Mouse (Mus musculus) v-Abl transformed pro-B cells (cell line): ENCODE data around the gene Phxr2.

Experiments
- in situ Hi-C, 2 experiments: fragments of 400-800 bp; cut with MboI; formaldehyde crosslinking; loops; one replicate each; pipeline ENCODE4 v1.15.1; 2025; ENCODE audit not compliant: unreplicated experiment in 2 of 2

The Phxr2 gene

DNA sequence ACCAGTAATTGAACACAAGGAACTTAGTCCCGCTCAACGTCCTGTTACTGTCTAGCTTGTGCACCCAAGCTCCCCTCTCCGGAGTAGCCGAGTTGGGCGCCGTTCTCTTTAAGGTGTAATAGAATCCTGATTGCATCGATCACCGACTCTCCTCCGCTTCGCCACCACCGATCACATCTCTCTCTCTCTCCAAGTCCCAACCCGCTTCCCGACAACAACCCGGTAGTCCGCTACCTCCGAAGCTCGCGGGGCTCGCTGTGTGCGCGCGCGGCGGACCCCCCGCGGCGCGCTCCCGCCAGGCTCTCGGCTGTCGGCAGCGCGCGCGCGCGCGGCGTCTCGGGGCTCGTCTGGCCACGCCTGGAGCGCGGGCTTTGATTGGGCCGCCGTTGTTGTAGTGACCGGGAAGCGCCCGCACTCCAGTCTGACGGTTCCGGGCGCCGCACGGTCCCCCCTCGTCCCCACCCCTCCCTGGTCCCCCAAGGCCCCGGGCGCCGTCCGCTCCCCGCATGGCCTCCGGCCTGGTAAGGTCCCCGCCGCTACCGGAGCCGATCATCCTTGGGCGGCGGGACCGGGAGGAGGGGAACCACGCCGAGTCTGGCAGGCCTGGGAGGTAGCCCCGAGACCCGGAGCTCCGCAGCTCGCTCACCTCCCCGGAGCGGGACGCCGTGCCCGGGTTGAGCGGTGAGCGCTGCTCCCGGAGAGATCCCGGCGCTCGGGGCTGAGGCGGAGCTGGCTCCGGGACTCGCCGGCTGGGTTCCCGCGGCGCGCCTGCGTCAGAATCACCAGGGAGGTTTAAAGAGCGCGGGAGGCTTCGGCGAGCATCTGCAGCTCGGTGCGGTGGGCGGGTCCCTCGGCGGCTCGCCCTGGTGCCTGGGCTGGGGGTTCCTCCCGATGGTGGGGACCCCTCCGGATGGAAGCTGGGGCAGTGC lies 19.2 kb downstream of the Phxr2 start, which contains the start of gene Poc1b:
Gene Poc1b, plus strand, starts transcription at position 334 of the 929 bp plus-strand sequence.
- in situ Hi-C loops: loop anchor here (5.0 to 10.0 kb wide), 5 partner anchors 40 to 510 kb away; partner anchors contain the start of gene Dusp6 (in 2 of the 2)

DNA sequence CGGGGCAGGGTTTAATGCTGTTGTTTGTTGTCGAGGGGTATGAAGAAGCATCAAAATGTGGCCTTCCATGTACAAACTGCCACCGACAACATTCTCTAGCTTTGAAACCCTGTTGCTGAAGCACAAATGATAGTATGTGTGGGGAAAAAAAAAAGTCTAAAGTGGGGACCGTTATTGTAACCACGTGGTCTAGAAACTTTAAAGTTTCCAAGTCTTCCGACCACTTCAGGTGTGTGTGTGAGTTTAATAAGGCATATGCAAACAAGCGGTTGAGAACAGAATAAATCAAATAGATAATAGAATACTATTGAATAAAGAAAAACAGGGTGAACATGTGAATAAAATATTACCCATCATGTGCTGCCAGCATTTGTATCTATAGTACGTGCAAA lies 19.8 kb downstream of the Phxr2 start:
- in situ Hi-C loops: loop anchor here (5.0 to 10.0 kb wide), 5 partner anchors 41 to 511 kb away; partner anchors contain the start of gene Dusp6 (in 2 of the 2)

DNA sequence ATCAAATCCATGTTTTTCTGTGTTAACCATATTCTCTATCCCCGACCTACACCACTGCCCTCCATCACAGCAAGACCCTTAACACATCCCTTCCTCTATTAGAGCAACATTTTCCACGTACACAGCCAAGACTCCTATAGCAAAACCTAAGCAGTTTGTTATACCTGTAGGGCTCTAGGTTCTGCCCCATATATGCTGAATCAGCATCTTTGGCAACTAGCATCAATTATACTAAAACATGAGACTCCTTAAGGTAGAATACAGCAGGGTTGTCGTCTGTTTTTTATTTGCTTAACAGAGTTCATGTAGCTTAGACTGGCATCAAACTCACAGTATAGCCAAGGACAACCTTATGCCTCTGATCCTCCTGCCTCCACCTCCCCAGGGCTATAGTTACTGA lies 20.6 kb downstream of the Phxr2 start:
- in situ Hi-C loops: loop anchor here (5.0 to 10.0 kb wide), 5 partner anchors 42 to 512 kb away; partner anchors contain the start of gene Dusp6 (in 2 of the 2)

DNA sequence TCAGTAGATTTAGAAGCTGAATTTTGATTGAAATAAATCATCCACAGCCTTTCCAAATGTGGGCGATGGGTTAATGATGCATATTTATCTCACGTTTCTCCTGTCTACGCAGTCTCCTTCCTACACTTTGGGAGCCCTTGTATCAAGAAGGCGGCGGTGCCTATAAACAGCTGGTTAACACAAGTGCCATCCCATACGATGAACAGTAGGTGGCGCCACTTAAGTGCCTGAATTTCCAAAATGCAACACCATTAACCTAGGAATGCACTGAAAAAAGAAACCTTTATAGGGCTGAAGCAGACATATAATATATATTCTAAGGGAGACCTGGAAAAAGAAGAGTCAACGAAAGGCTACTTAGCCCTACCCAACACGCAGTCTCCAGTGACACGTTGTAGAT lies 28.8 kb downstream of the Phxr2 start:
- in situ Hi-C loops: loop anchor here in 1 of 2 experiments (10.0 kb wide), 1 partner anchor 1723 kb away; no protein-coding TSS in a partner anchor

DNA sequence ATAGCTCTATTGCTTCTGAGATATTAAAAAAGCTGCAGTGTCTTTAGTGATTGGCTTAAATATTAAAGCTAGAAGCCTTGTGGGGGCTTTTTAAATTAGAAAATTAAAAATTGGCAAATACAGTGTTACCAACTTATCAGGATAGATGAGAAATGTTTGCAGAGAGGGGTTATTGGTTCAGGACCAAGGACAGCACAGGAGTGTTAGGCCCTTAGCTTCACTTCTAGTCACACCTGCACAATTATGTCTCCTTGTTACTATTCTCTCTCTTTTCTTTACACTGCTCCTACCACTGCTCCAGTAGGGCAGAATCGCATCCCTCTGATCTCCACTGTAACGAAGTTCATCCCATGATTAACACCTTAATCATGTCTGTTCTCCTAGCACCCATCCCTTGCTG lies 31.0 kb downstream of the Phxr2 start:
- in situ Hi-C loops: loop anchor here in 1 of 2 experiments (10.0 kb wide), 1 partner anchor 1720 kb away; no protein-coding TSS in a partner anchor

DNA sequence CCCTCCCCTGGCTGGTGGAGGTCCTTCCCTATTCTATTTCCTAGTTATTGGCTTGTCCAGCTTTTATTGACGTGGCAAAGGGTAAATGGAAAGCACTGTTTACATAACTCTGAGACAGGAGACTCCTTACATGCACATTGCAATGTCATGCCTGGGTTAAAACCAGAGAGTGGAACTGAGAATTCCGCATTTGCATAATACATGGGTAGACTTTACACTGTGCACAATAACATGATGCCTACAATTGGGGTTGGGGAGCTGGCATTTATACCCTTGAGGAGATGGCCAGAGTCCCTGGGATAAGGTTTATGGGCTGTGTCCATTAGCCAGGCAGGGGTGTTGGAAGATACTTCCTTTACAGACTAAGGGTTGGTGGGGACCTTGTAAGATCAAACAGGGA lies 32.8 kb downstream of the Phxr2 start:
- in situ Hi-C loops: loop anchor here in 1 of 2 experiments (5.0 to 10.0 kb wide), 4 partner anchors 524 to 1719 kb away; no protein-coding TSS in a partner anchor

DNA sequence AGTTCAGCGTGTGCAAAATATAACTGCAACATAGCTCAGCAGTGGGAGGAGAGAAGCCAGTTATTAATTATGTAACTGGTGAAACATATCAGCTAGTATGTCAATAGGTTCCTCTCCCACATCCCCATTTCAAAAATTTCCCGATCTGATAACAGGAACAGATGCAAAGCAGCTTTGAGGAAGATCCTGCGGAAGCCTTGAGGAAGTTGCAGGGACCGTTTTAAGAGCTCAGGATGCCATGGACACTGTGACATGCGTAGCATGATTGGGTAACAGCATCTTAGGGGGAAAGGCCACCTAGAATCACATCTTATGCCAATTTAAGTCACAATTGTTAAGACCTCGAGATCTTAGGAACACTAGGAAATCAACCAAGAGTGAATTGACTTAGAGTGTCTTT lies 36.2 kb downstream of the Phxr2 start:
- in situ Hi-C loops: loop anchor here (5.0 to 10.0 kb wide), 5 partner anchors 527 to 1715 kb away; no protein-coding TSS in a partner anchor

DNA sequence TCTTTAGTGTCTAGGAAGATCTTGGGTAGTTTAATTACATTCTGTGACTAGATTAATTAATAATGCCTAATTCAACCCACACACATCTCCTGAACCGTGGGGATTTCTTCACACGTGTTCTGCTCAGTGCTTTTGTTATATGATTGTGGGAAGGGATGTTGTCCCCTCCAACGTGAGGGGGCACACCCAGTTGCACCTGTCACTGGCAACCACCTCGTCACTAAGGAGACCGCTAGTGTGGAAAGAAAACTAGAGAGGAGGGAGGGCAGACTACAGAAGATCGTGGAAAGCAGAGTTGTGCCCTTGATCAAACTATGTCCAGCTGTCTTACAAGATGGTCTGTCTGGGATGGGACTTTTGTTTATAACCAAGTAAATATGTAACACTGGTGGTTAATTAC lies 40.1 kb downstream of the Phxr2 start:
- in situ Hi-C loops: loop anchor here in 1 of 2 experiments (5.0 kb wide), 1 partner anchor 1374 kb away; no protein-coding TSS in a partner anchor

DNA sequence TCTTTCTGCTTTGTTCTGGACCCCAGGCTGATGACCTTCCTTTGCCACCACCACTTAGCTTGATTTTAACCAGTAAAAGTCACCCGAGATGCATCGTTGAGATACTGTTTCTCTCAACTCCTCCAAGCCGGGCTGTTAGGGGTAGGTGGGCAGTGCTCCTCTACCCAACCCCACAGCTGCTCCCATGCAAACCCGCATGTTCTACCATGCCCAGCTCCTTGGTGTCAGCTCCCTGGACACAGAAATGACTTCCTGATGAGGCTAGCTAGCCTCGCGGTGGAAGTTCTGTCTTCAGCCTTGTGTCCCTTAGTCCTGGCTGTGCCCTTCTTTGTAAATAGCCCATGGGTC lies 40.9 kb downstream of the Phxr2 start:
- in situ Hi-C loops: loop anchor here in 1 of 2 experiments (5.0 kb wide), 1 partner anchor 1373 kb away; no protein-coding TSS in a partner anchor

DNA sequence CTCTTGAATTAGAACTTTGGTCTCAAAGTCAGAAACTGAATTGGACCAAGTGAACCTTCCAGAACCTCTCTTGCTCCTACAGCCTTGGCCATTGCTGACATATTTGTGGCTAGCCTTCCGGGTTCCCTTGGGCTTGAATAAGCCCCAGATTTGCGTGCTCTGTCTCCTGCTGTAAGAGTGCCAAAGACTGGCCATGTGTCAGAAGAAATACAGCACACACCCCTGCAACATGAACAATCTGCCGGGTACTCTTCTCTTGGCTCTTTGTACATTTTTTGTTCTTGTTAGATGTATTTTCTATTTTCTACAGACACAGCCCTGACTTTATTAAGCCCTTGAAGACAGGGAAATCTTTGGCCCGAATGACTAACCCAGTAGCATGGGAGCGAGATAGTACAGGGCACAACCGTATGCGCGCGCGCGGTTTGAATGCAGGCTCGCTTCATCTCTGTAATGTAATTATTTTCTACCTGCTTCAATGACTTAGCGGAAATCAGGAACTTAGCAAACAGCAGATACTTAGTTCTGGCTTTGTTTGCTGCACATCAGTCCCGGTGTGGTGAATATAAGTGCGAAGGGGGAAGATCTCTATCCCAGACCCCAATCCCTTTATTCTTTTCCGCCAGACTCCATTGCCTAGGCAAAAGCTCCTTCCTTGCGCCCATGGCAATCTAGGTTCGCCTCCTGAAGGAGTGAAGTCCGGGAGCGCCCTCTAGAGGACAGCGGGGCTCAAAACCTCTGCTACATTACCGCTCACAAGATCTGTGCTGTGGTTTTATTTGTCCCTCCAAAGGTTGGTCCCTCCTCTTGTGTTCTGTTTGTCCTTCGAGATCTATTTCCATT lies 41.5 kb downstream of the Phxr2 start:
- in situ Hi-C loops: loop anchor here in 1 of 2 experiments (5.0 kb wide), 3 partner anchors 587 to 1707 kb away; no protein-coding TSS in a partner anchor

DNA sequence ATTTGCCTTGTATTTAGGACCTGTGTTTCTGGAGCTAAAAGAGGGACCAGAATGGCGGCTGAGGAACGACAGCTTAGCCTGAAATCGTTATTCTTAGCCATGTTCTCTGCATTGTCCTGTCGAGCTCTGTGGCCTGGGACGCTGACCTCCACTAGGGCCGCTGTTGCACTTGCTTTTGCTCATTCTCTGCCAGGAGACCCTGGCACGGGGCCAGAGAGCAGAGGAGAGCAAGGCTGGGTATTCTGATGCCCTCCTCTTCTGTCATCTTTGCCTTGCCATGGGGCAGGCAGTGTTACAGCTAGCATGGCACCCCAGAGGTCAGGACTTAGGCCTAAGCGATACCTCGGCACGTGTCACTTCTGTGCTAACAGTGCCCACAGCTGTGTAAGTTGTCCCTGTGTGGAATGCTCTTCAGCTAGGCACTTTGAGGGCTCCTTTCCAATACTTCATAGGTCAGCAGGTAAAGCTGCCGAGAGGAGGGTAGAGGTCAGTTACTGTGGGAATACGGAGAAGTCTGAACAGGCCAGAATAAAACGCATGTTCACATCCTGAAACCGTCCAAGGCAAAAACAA lies 42.6 kb downstream of the Phxr2 start:
- in situ Hi-C loops: loop anchor here in 1 of 2 experiments (5.0 kb wide), 2 partner anchors 586 to 1706 kb away; no protein-coding TSS in a partner anchor

DNA sequence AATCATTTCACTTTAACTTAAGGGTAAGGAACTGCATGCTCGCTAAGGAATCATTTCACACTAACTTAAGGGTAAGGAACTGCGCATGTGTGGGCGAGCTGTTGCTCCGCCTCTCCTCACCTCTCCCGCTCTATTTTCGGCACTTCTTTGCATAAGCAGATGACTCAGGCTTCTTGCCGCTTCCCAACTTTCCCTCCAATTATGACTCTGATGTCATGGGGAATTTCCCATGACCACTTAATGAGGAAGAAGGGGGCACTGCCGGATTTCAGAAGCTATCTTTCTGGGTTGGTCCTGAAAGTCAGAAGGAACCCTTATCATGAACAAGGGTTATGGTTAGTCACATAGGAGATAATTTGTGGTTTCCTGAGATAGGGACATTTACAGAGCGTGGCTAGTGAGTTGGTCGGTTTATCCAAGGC lies 44.5 kb downstream of the Phxr2 start:
- in situ Hi-C loops: loop anchor here in 1 of 2 experiments (5.0 kb wide), 2 partner anchors 584 to 1704 kb away; no protein-coding TSS in a partner anchor

DNA sequence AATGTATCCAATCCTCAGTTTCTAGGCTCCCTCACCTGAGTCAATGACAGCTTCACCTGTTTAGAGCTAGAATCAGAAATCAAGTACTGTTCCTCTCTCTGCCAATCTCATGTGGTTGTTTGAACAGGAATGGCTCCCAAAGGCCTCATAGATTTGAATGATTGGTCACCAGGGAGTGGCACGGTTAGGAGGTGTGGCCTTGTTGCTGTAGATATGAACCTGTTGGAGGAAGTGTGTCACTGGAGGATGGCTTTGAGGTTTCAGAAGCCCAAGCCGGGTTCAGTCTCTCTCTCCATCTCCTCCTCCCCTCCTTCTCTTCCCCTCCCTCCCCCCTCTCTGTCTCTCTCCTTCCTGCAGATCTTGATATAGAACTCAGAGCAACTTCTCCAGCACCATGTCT lies 47.5 kb downstream of the Phxr2 start:
- in situ Hi-C loops: no loop called here

DNA sequence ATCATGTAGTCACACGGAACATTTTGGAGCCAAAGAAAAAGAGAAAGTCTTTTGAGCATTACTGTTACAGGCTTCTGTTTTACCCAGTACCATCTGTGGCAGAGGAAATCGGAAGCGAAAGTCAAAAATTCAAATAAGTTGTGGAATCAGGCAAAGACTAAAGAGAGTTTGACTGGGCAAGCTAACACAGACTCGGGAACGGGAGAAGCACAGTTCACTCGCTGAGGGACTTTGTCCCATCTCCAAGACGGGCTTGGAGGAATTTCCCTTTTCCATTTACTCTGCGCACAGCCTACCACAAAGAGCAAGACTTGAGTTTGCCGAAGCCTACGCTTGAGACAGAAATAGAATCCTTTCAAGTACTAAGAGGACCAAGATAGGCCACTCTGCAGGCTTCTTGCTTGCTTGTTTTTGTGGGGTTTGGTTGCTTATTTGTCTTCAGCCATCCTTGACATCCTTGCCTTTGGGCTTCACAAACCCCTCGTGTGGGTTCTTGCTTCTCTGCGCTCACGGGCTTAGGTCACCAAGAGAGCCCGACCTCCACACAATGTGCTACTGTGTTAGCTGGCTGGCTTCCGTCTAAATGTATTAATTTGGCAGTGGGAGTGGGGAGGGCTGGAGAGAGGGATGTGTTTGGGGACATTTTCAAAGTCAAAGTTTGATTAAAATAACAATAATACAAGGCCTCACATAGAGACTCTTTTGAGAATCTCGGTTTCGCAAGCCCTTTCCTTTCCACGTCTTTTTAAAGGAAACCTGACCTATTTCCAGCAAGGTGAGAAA lies 49.8 kb downstream of the Phxr2 start:
- in situ Hi-C loops: no loop called here
